Mouse (Mus musculus) liver, adult 2 months (tissue): Measurements from ENCODE around the gene Apoe. TPM values are rescaled to one million over a fixed set of nuclear protein-coding genes. Genes with fewer than 3 reads are reported as not detected.

Source experiments
- DNase-seq: peaks from one replicate; pipeline ENCODE4 v3.0.0-alpha.2; 2011; ENCODE audit warnings: low read depth, low spot score; ENCODE audit errors: extremely low read depth
- H3K27ac ChIP-seq: fragments of 200-500 bp; replicated peaks from 2 replicates; pipeline ENCODE4 v1.5.1; 2012; ENCODE audit warnings: low read depth, mild to moderate bottlenecking, control low read depth, inconsistent platforms, low read length; ENCODE audit not compliant: insufficient read depth
- H3K27me3 ChIP-seq: fragments of 200-500 bp; 2 replicates; pipeline ENCODE4 v1.6.1; 2012; ENCODE audit warnings: mild to moderate bottlenecking, moderate library complexity, low read length, inconsistent platforms; ENCODE audit not compliant: control insufficient read depth, insufficient read depth
- H3K36me3 ChIP-seq: fragments of 200-500 bp; 2 replicates; pipeline ENCODE4 v1.6.1; 2012; ENCODE audit warnings: low read length, inconsistent platforms; ENCODE audit not compliant: control insufficient read depth, insufficient read depth
- H3K4me1 ChIP-seq: fragments of 200-500 bp; 2 replicates; pipeline ENCODE4 v1.6.1; 2011; ENCODE audit warnings: low read length; ENCODE audit not compliant: control insufficient read depth, insufficient read depth
- H3K4me3 ChIP-seq: fragments of 200-500 bp; 2 replicates; pipeline ENCODE4 v1.5.1; 2011; ENCODE audit warnings: low read depth, mild to moderate bottlenecking, control low read depth, low read length, moderate library complexity; ENCODE audit not compliant: insufficient read depth
- H3K79me2 ChIP-seq: fragments of 200-500 bp; 2 replicates; pipeline ENCODE4 v1.6.1; 2012; ENCODE audit warnings: inconsistent platforms, mild to moderate bottlenecking, low read length, moderate library complexity; ENCODE audit not compliant: control insufficient read depth, insufficient read depth
- H3K9ac ChIP-seq: fragments of 200-500 bp; 2 replicates; pipeline ENCODE4 v1.6.1; 2012; ENCODE audit warnings: low read depth, mild to moderate bottlenecking, control low read depth, inconsistent platforms, low read length
- CTCF ChIP-seq: fragments of 200-500 bp; IDR thresholded peaks from 2 replicates; pipeline ENCODE4 v1.5.1; 2011; ENCODE audit warnings: low read depth, low read length, control low read depth
- POLR2A ChIP-seq: fragments of 200-500 bp; IDR thresholded peaks from 2 replicates; pipeline ENCODE4 v1.6.1; 2011; ENCODE audit warnings: low read length, control low read depth; ENCODE audit not compliant: insufficient read depth; ENCODE audit errors: extremely low read depth
- WGBS: fragments of 180-500 bp; shearing (Covaris S2); methylation state at CpG from one replicate; pipeline ENCODE4 v1.1.7; 2018; 5-methylcytosine and 5-hydroxymethylcytosine counted together
- polyA plus RNA-seq: library from polyadenylated mRNA; depleted of rRNA; stranded (reverse); fragments of >200 nt; gene quantifications from 2 replicates; pipeline ENCODE4 v1.2.3, GENCODE M21; 2012
- total RNA-seq: library from RNA; depleted of rRNA; stranded (reverse); fragments of >200 nt; gene quantifications from 2 replicates; pipeline ENCODE4 v1.2.3, GENCODE M21; 2014

Apoe gene
- total and polyA plus RNA-seq, 2 experiments: 25,019 to 39,394 TPM

- Histone ChIP-seq H3K4me1 (peaks cover 19% of the 10 kb centered on the region), H3K27me3 (no peaks in the 10 kb centered on the region), H3K79me2 (peaks cover 27% of the 10 kb centered on the region), H3K27ac (no peak overlapping the region), H3K9ac (no peak overlapping the region), H3K36me3 (peaks cover 3% of the 10 kb centered on the region; the same call in 1 of the 2 replicates), H3K4me3 (no peak overlapping the region)
- TF ChIP-seq CTCF (peak; percentile 49; the same call in 1 of the 2 replicates), POLR2A (no peak)
- peak; percentile 53 for DNase-seq
- WGBS: 59% methylated on average over 3 of the region's 3 CpGs
These were observed 32.2 kb downstream of the Apoe start for GRCm38 (mm10) chr7:19666750-19667149.

- peaks cover 36% of the 10 kb centered on the region for H3K79me2 ChIP-seq
- peak within 1 kb of the TSS; percentile 93 for H3K27ac ChIP-seq
- no peaks in the 10 kb centered on the region for H3K27me3 ChIP-seq
- peaks cover 16% of the 10 kb centered on the region for H3K4me1 ChIP-seq
- TF ChIP-seq CTCF (no peak), POLR2A (peak; percentile 58; the same call in 1 of the 2 replicates)
- H3K4me3 ChIP-seq: peak within 1 kb of the TSS; percentile 95
- DNase-seq: peak; percentile 93
- H3K36me3 ChIP-seq: no peaks in the 10 kb centered on the region
- WGBS: under 1% methylated on average over 63 of the region's 63 CpGs
- H3K9ac ChIP-seq: peak within 1 kb of the TSS; percentile 93
These were observed 33.8 kb downstream of the Apoe start, which contains the start of gene Clptm1 for GRCm38 (mm10) chr7:19664955-19665841. Gene Clptm1, minus strand, starts transcription at chr7:19665033.

GRCm38 (mm10) chr7:19664455-19664954, 34.5 kb downstream of the Apoe start:
- no peaks in the 10 kb centered on the region for H3K36me3 ChIP-seq
- peaks cover 15% of the 10 kb centered on the region for H3K4me1 ChIP-seq
- under 1% methylated on average over 37 of the region's 37 CpGs for WGBS
- peak overlapping the region; percentile 95 for H3K4me3 ChIP-seq
- H3K27ac ChIP-seq: peak overlapping the region; percentile 50
- no peaks in the 10 kb centered on the region for H3K27me3 ChIP-seq
- DNase-seq: no peak
- H3K9ac ChIP-seq: peak overlapping the region; percentile 93
- TF ChIP-seq CTCF (no peak), POLR2A (no peak)
- peaks cover 40% of the 10 kb centered on the region for H3K79me2 ChIP-seq

- Histone ChIP-seq H3K9ac (peak overlapping the region; percentile 93), H3K36me3 (peaks cover 1% of the 10 kb centered on the region; the same call in 1 of the 2 replicates), H3K4me1 (peaks cover 11% of the 10 kb centered on the region), H3K27me3 (no peaks in the 10 kb centered on the region), H3K4me3 (peak overlapping the region; percentile 95), H3K79me2 (peaks cover 40% of the 10 kb centered on the region), H3K27ac (no peak overlapping the region)
- no peak for TF ChIP-seq POLR2A
- no peak for TF ChIP-seq CTCF
- WGBS: 13% methylated on average over 8 of the region's 8 CpGs
- no peak for DNase-seq
These were observed 35.0 kb downstream of the Apoe start for GRCm38 (mm10) chr7:19663940-19664339.

- no peak for TF ChIP-seq CTCF
- TF ChIP-seq POLR2A: no peak
- whole genome bisulfite sequencing: 92% methylated on average over 2 of the region's 2 CpGs
- DNase-seq: no peak
- Histone ChIP-seq H3K4me3 (no peak overlapping the region), H3K4me1 (no peaks in the 10 kb centered on the region), H3K79me2 (peaks cover 7% of the 10 kb centered on the region; the same call in 1 of the 2 replicates), H3K27me3 (no peaks in the 10 kb centered on the region), H3K27ac (no peak overlapping the region), H3K36me3 (peaks cover 25% of the 10 kb centered on the region; the same call in 1 of the 2 replicates), H3K9ac (no peak overlapping the region)
These were observed 46.4 kb downstream of the Apoe start for GRCm38 (mm10) chr7:19652614-19653013.
